Mouse (Mus musculus) embryonic fibroblast, embryonic 13.5 days (primary cell): Measurements from ENCODE around the gene Pcsk7.

Source experiments
- CTCF ChIP-seq: IDR thresholded peaks from 2 replicates; pipeline ENCODE4 v1.5.1; 2011; ENCODE audit warnings: mild to moderate bottlenecking, control low read depth, low read length, moderate library complexity, borderline replicate concordance; ENCODE audit not compliant: insufficient read depth
- POLR2A ChIP-seq: IDR thresholded peaks from 2 replicates; pipeline ENCODE4 v1.6.1; 2011; ENCODE audit warnings: low read depth, mild to moderate bottlenecking, control low read depth, low read length, moderate library complexity

GRCm38 (mm10) chr9:45941329-45941888 is 35.1 kb downstream of the Pcsk7 start:
- no peak for TF ChIP-seq POLR2A
- TF ChIP-seq CTCF: no peak
